Mouse (Mus musculus) bone marrow, adult 2 months (tissue): ENCODE data around the gene P2ry14.

Experiments used
- CTCF ChIP-seq: fragments of 200-500 bp; IDR thresholded peaks from 2 replicates; pipeline ENCODE4 v1.5.1; 2011; ENCODE audit warnings: low read length, control low read depth; ENCODE audit not compliant: control insufficient read depth, insufficient read depth
- POLR2A ChIP-seq: fragments of 200-500 bp; IDR thresholded peaks from 2 replicates; pipeline ENCODE4 v1.6.1; 2011; ENCODE audit warnings: low read depth, mild to moderate bottlenecking, control low read depth, low read length, borderline replicate concordance; ENCODE audit not compliant: control insufficient read depth

DNA sequence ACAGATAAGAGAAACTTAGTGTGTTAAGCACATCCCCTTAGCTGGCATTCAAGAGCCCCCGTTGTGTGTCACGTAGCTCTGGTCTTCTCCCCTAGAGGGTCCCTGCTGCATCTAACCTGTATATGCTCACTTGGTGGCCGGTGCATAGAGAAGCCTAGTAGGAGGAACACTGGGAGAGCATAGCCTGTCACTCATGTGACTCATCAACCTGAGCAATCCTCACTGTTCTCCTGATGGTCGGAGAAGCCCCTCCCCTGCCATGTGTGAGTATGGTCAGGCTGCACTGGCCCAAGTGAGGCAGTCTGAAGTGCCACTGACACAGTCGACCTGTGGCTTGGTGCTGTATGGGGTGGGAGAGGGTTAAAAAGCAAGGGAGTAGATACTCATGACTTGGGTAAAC lies 28.4 kb downstream of the P2ry14 start:
- TF ChIP-seq CTCF = no peak
- no peak for TF ChIP-seq POLR2A
